9 mouse cellular contexts compared by ENCODE assay signal in genomic region chr11:101589444-101589843, GRCm38 (mm10). TPM values are rescaled to one million over a fixed set of nuclear protein-coding genes. Genes with fewer than 3 reads are reported as not detected.
DNase-seq lines count a peak whose midpoint lies in the region; ATAC-seq lines count a peak whose summit lies in the region.
"Had no signal": no experiment of that assay in that cellular context is flagged by ENCODE, and none has a peak within 500 bp of the region (broad histone marks: within the 10 kb centered on the region; RNA-seq: fewer than 3 reads in every experiment).

No protein-coding gene starts in this region.

- H3K27ac ChIP-seq in liver, embryonic 16.5 days (ENCODE audit: low read length), result no peak overlapping the region
- H3K27ac ChIP-seq: hindbrain, embryonic 15.5 days had no signal

- H3K36me3 ChIP-seq in liver, embryonic 16.5 days (ENCODE audit: control insufficient read depth, insufficient read depth), result no peaks in the 10 kb centered on the region
- H3K36me3 ChIP-seq: hindbrain, embryonic 15.5 days had no signal

- no peak overlapping the region for H3K4me2 ChIP-seq in liver, embryonic 16.5 days (ENCODE audit: low read depth, low read length)
- H3K4me2 ChIP-seq: hindbrain, embryonic 15.5 days had no signal

- no peak overlapping the region for H3K4me3 ChIP-seq in liver, embryonic 16.5 days (ENCODE audit: low read depth, low read length)
- H3K4me3 ChIP-seq: hindbrain, embryonic 15.5 days had no signal

- peak; percentile 27; the same call in 1 of the 2 replicates for ATAC-seq in liver, embryonic 16.5 days (ENCODE audit: low read depth)

- no peaks in the 10 kb centered on the region for H3K27me3 ChIP-seq in liver, embryonic 16.5 days (ENCODE audit: control insufficient read depth, insufficient read depth, low read depth, low read length)
- H3K27me3 ChIP-seq: hindbrain, embryonic 15.5 days had no signal

- H3K9me3 ChIP-seq in liver, embryonic 16.5 days (replicated peaks; ENCODE audit: control insufficient read depth, low read length), result no peaks in the 10 kb centered on the region
- H3K9me3 ChIP-seq: hindbrain, embryonic 15.5 days had no signal

- 24% methylated on average over 5 of the region's 5 CpGs for WGBS in liver, embryonic 16.5 days (ENCODE audit: insufficient replicate concordance)

- no peak overlapping the region for H3K9ac ChIP-seq in liver, embryonic 16.5 days (ENCODE audit: low read depth, low read length)
- H3K9ac ChIP-seq: hindbrain, embryonic 15.5 days had no signal

- peaks cover 2% of the 10 kb centered on the region; the same call in 1 of the 2 replicates for H3K4me1 ChIP-seq in liver, embryonic 16.5 days (ENCODE audit: control insufficient read depth, low read depth, low read length)
- H3K4me1 ChIP-seq: hindbrain, embryonic 15.5 days had no signal

- DNase-seq in adrenal gland, adult (ENCODE audit: inconsistent age in 2 of 2, low spot score in 1 of 2), result peak; percentile 40 to 76
- DNase-seq in adrenal gland, adult 8-10 months, result no peak
- peak; percentile 27 to 47 for DNase-seq in urinary bladder, postnatal 36 days (ENCODE audit: low spot score in 2 of 2)
- DNase-seq in urinary bladder, postnatal 4 days (ENCODE audit: low spot score in 2 of 2), result no peak
- DNase-seq in embryo, embryonic 11.5 days (ENCODE audit: low read depth, low spot score), result peak; percentile 23
- DNase-seq in kidney, adult 9 months, result peak; percentile 93
- peak; percentile 56 for DNase-seq in right cerebral cortex, postnatal 14 days

RNA-seq across cellular contexts. Expression of gene Tmem106a, which starts 7.4 kb away (rescaled TPM):
- total RNA-seq in adrenal gland, adult 8-10 months (2022), result 10 to 100 TPM; 12.6 to 23.8 (median 18.7) TPM
- 7.4 and 8.0 TPM in 2 replicates for polyA plus RNA-seq in liver, embryonic 16.5 days (2015; fragmentation: Nextera tagmentation; extraction: Ambion mirVana)

RNA-seq across cellular contexts. Expression of gene Gm11634, which starts 9.6 kb away (rescaled TPM):
- not detected for total RNA-seq in adrenal gland, adult 8-10 months (2022)
- polyA plus RNA-seq in liver, embryonic 16.5 days (2015; fragmentation: Nextera tagmentation; extraction: Ambion mirVana), result 0.15 TPM in 1 of 2 replicates, not detected in the other
- polyA plus RNA-seq: hindbrain, embryonic 15.5 days had no signal

RNA-seq across cellular contexts. Expression of gene Nbr1, which starts 37.5 kb away (rescaled TPM):
- total RNA-seq in adrenal gland, adult 8-10 months (2022), result 100 to 1,000 TPM; 127 to 165 (median 149) TPM
- 46.9 and 52.5 TPM in 2 replicates for polyA plus RNA-seq in liver, embryonic 16.5 days (2015; fragmentation: Nextera tagmentation; extraction: Ambion mirVana)

RNA-seq across cellular contexts. Expression of gene Rdm1, which starts 37.6 kb away (rescaled TPM):
- 10 to 100 TPM; 30.5 to 45.6 (median 33.6) TPM for total RNA-seq in adrenal gland, adult 8-10 months (2022)
- 10.1 and 13.2 TPM in 2 replicates for polyA plus RNA-seq in liver, embryonic 16.5 days (2015; fragmentation: Nextera tagmentation; extraction: Ambion mirVana)

RNA-seq across cellular contexts. Expression of gene Brca1, which starts 37.7 kb away (rescaled TPM):
- total RNA-seq in adrenal gland, adult 8-10 months (2022), result 1 to 10 TPM; 1.0 to 3.0 (median 1.3) TPM
- polyA plus RNA-seq in liver, embryonic 16.5 days (2015; fragmentation: Nextera tagmentation; extraction: Ambion mirVana), result 10.5 and 11.3 TPM in 2 replicates

Comparison
In these comparisons a context has a peak if more than half of its experiments do, and no peak if none do; other contexts are left out.
1. DNase-seq: peak in adrenal gland, adult (2 of 2), urinary bladder, postnatal 36 days (2 of 2), embryo, embryonic 11.5 days (single experiment), kidney, adult 9 months (single experiment) and right cerebral cortex, postnatal 14 days (single experiment); none in adrenal gland, adult 8-10 months (single experiment) and urinary bladder, postnatal 4 days (0 of 2).